17 mouse cellular contexts compared by ENCODE assay signal in the genomic region with DNA sequence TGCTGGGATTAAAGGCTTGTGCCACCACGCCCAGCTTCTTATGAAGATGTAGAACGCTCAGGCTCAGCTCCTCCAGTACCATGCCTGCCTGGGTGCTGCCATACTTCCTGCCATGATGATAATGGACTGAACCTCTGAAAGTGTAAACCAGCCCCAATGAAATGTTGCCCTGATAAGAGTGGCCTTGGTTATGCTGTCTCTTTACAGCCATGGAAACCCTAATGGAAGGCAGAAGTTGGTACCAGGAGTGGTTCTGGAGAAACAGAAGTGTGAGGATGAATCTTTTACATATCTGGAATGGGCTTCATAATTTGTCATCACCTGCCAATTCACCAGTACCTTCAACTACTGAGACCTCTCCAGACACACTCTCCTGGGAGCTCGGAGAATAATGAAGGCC. TPM values are rescaled to one million over a fixed set of nuclear protein-coding genes. Genes with fewer than 3 reads are reported as not detected.
"Had no signal": no experiment of that assay in that cellular context is flagged by ENCODE, and none has a peak within 500 bp of the region (broad histone marks: within the 10 kb centered on the region; RNA-seq: fewer than 3 reads in every experiment).

No protein-coding gene starts in this region.

- H3K36me3 ChIP-seq: neural tube, embryonic 13.5 days; neural tube, embryonic 15.5 days; stomach, embryonic 15.5 days had no signal

- H3K27me3 ChIP-seq: neural tube, embryonic 13.5 days; neural tube, embryonic 15.5 days; stomach, embryonic 15.5 days had no signal

- H3K9me3 ChIP-seq: neural tube, embryonic 13.5 days; neural tube, embryonic 15.5 days; stomach, embryonic 15.5 days had no signal

- H3K4me1 ChIP-seq: neural tube, embryonic 13.5 days; neural tube, embryonic 15.5 days; stomach, embryonic 15.5 days had no signal

- H3K27ac ChIP-seq: neural tube, embryonic 13.5 days; neural tube, embryonic 15.5 days; stomach, embryonic 15.5 days; stomach, postnatal 0 days had no signal

- DNase-seq: retina, postnatal 1 day; right cerebral cortex, adult 18-20 months; right cerebral cortex, postnatal 14 days; right cerebral cortex, postnatal 25 days; right cerebral cortex, postnatal 4 days; spleen, adult 18-20 months; thymus, adult 18-20 months; thymus, adult 2 months; thymus, postnatal 14 days; thymus, postnatal 25 days; thymus, postnatal 36 days; thymus, postnatal 4 days had no signal

- H3K9ac ChIP-seq: neural tube, embryonic 13.5 days; neural tube, embryonic 15.5 days; stomach, embryonic 15.5 days had no signal

- H3K4me3 ChIP-seq: neural tube, embryonic 13.5 days; neural tube, embryonic 15.5 days; stomach, embryonic 15.5 days had no signal

RNA-seq across cellular contexts. Expression of gene Actr6, which starts 34.1 kb away (rescaled TPM):
- polyA plus RNA-seq: small intestine, adult 2 months had no signal
